Mouse (Mus musculus): ENCODE data around the gene Trip6.

GRCm38 (mm10) chr5:137351394-137351793 is 37.2 kb upstream of the Trip6 start:
- TF ChIP-seq GATA1 (IDR thresholded peaks at IDR 0.05; ENCODE audit: low read length) (no peak), TAL1 (IDR thresholded peaks at IDR 0.05; ENCODE audit: low read length) (no peak)
